Mouse (Mus musculus) heart, embryonic 12.5 days (tissue): ENCODE measurements at regions not wholly inside any gene's neighbourhood (a gene's known extent, or its start where the extent isn't known, plus 50 kb on each side); places are given as distances from the start of the nearest gene placed in this dataset.

Experiments used
- ATAC-seq: fragments of 200-750 bp; cut with Nextera tagmentation; 2 replicates; pipeline ENCODE4 v1.8.0; 2017; ENCODE audit warnings: moderate TSS enrichment, moderate library complexity; ENCODE audit not compliant: insufficient number of reproducible peaks, low FRiP score
- H3K27ac ChIP-seq: fragments of 300-500 bp; sonication (generic); 2 replicates; pipeline ENCODE4 v1.5.1; 2016; ENCODE audit warnings: mild to moderate bottlenecking, moderate library complexity; ENCODE audit not compliant: poor library complexity, severe bottlenecking
- H3K27me3 ChIP-seq: fragments of 300-500 bp; sonication (generic); replicated peaks from 2 replicates; pipeline ENCODE4 v1.6.1; 2016; ENCODE audit warnings: mild to moderate bottlenecking, moderate library complexity
- H3K36me3 ChIP-seq: fragments of 300-500 bp; sonication (generic); 2 replicates; pipeline ENCODE4 v1.6.1; 2016; ENCODE audit warnings: mild to moderate bottlenecking, moderate library complexity
- H3K4me1 ChIP-seq: fragments of 300-500 bp; sonication (generic); replicated peaks from 2 replicates; pipeline ENCODE4 v1.6.1; 2016; ENCODE audit warnings: mild to moderate bottlenecking
- H3K4me2 ChIP-seq: fragments of 300-500 bp; sonication (generic); 2 replicates; pipeline ENCODE4 v1.6.1; 2016; ENCODE audit warnings: mild to moderate bottlenecking, moderate library complexity
- H3K4me3 ChIP-seq: fragments of 300-500 bp; sonication (generic); 2 replicates; pipeline ENCODE4 v1.5.1; 2016; ENCODE audit warnings: mild to moderate bottlenecking
- H3K9ac ChIP-seq: fragments of 300-500 bp; sonication (generic); 2 replicates; pipeline ENCODE4 v1.6.1; 2016; ENCODE audit warnings: mild to moderate bottlenecking, moderate library complexity
- H3K9me3 ChIP-seq: fragments of 300-500 bp; sonication (generic); replicated peaks from 2 replicates; pipeline ENCODE4 v1.6.1; 2016; ENCODE audit warnings: mild to moderate bottlenecking, moderate library complexity
- WGBS: fragments of 180-500 bp; shearing (Covaris S2); methylation state at CpG from one replicate; pipeline ENCODE4 v1.1.7; 2016; 5-methylcytosine and 5-hydroxymethylcytosine counted together

DNA sequence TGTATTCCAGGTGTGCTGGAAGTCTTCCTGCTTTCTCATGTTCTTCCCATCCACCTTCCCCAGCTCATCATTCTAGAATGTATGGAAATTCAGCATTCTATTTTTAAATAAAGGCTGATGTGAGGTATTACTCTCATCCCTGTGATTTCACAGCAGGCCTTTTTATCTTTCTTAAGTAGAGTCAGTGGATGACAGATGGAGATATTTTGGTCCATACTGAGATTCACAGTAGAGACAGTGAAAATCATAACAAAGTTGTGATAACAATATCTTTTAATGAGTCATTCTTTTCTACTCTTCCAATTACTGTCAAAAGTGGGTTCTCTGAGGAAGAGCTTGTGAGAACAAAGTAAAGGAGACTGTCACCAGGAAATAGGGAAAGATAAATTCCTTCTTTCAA lies 132.4 kb downstream of the AI429214 start:
- Histone ChIP-seq H3K9me3 (peaks cover 11% of the 10 kb centered on the region), H3K9ac (no peak overlapping the region), H3K4me1 (no peaks in the 10 kb centered on the region), H3K4me2 (no peak overlapping the region), H3K27me3 (no peaks in the 10 kb centered on the region), H3K27ac (no peak overlapping the region), H3K4me3 (no peak overlapping the region), H3K36me3 (no peaks in the 10 kb centered on the region)
- no peak for ATAC-seq

DNA sequence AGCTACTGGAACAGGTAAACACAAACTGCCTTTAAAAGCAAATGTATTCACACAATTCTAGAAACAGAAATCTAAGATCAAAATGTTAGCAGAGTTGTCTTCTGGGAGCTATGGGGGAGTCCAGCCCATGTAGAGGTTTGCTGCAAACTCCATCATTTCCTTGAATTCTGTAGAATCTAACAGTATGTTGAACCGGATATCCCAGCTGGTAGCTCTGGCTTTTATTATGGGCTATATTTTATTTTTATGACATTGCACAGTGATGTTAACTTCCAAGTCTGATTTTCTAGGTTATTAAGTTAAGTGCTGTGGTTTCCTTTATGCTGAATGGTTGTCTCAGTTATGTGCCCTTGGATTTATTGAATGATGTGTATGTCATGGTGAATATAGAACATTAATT lies 136.3 kb downstream of the AI429214 start:
- H3K9ac ChIP-seq = no peak overlapping the region
- H3K27ac ChIP-seq = no peak overlapping the region
- no peaks in the 10 kb centered on the region for H3K9me3 ChIP-seq
- ATAC-seq = no peak
- no peak overlapping the region for H3K4me2 ChIP-seq
- no peaks in the 10 kb centered on the region for H3K4me1 ChIP-seq
- H3K27me3 ChIP-seq = no peaks in the 10 kb centered on the region
- H3K4me3 ChIP-seq = no peak overlapping the region
- no peaks in the 10 kb centered on the region for H3K36me3 ChIP-seq
- WGBS = 79% methylated on average over 1 of the region's 1 CpGs

DNA sequence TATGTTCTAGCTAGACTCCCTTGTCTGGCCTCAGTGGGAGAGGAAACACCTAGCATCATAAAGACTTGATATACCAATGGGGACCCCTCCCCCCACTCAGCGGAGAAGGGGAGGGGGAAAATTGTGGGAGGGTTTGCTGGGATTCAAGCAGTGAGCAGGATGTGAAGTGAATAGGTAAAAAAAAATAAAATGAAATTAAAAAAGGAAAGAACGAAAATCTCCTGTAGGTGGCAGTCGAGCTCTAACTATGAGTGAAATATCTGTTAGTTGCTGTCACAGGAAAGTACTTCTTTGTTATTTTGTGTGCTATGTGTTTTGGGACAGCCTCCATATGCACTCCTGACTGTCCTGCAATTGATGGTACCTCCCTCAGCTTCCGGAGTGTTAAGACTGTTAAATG lies 138.6 kb downstream of the AI429214 start:
- Histone ChIP-seq H3K36me3 (no peaks in the 10 kb centered on the region), H3K27me3 (no peaks in the 10 kb centered on the region), H3K4me3 (no peak overlapping the region), H3K4me2 (no peak overlapping the region), H3K4me1 (no peaks in the 10 kb centered on the region), H3K9me3 (no peaks in the 10 kb centered on the region), H3K9ac (no peak overlapping the region), H3K27ac (no peak overlapping the region)
- WGBS = 10% methylated on average over 4 of the region's 4 CpGs
- ATAC-seq = no peak

DNA sequence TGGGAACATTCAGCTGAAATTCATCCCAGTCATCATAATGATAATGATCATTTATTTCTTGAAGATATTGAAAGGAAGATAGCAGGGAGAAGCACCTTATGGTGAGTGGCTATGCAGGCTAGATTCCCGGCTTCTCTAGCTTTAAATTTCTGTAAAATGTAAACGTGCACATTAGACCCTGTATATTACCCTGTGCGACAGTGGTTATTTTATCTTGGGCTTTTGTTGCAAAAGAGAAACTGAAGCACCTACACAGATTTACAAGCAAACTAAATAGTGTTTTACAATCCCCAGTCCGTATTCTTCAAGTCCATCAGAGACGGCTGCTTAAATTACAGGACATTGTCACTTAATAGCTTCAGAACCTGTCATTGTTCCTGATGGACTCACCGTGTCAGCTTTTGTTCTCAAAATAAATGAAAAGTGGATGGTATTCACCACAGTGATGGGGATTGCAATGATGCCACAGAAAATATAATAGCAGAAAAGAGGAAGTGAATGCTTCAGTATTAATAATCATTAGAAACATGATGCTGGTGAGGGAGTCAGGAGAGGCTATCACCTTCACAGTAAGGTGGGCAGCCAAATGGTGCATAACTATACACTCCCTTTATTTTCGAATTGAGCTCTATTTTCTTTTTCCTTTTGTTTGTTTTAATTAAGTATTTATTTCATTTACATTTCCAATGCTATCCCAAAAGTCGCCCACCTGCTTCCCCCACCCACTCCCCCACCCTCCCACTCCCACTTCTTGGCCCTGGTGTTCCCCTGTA lies 141.0 kb downstream of the AI429214 start:
- Histone ChIP-seq H3K27ac (no peak overlapping the region), H3K4me1 (no peaks in the 10 kb centered on the region), H3K9ac (no peak overlapping the region), H3K4me2 (no peak overlapping the region), H3K4me3 (no peak overlapping the region), H3K27me3 (no peaks in the 10 kb centered on the region), H3K36me3 (no peaks in the 10 kb centered on the region), H3K9me3 (no peaks in the 10 kb centered on the region)
- WGBS = 73% methylated on average over 8 of the region's 8 CpGs
- ATAC-seq = no peak

DNA sequence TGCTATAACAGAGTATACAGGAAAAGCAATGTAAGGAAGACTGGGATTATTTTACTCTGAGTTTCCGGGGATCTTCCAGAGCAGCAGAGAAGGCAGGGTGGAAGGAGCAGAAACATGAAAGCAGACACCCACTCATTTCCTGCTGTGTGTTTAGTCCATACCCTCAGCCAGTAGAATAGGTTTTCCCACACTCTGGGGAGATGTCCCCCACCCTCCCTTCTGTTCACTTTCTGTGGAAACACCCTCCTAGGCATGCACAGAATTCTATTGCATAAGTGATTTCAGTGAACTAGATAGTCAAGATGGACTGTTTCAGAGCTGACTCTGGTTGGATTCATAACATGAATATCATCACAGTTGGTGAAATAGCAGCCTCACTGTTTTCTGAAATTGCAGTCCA lies 156.9 kb downstream of the AI429214 start:
- Histone ChIP-seq H3K36me3 (no peaks in the 10 kb centered on the region), H3K27me3 (no peaks in the 10 kb centered on the region)

DNA sequence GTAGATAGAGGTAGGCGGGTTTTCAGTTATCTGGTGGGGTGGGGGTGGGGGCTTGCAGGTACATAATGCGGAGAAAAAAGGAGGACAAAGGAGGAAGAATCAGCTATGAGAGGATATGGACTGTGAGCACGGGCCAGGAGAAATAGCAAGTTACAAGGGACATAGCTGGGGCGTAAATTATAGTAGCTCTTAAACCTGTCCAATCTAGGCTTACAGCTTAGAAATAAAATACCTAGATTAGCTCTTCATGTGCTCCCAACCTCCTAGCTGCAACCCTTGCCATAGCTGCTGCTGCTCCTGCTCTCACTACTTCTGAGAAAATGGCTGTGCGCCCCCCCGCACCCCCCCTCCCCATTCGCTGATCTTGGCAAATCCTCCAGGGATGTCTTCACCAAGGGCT lies 161.0 kb downstream of the AI429214 start:
- Histone ChIP-seq H3K9me3 (no peaks in the 10 kb centered on the region), H3K4me3 (no peak overlapping the region), H3K36me3 (no peaks in the 10 kb centered on the region), H3K9ac (no peak overlapping the region), H3K27me3 (no peaks in the 10 kb centered on the region), H3K4me1 (no peaks in the 10 kb centered on the region), H3K27ac (no peak overlapping the region), H3K4me2 (no peak overlapping the region)
- WGBS = 88% methylated on average over 7 of the region's 7 CpGs
- no peak for ATAC-seq

More for the DNA sequence above, 156.9 kb downstream of the AI429214 start:
- H3K27ac ChIP-seq = no peak overlapping the region
- no peak for ATAC-seq
- H3K9ac ChIP-seq = no peak overlapping the region
- H3K4me3 ChIP-seq = no peak overlapping the region
- 67% methylated on average over 1 of the region's 1 CpGs for WGBS
- no peaks in the 10 kb centered on the region for H3K9me3 ChIP-seq
- no peak overlapping the region for H3K4me2 ChIP-seq
- H3K4me1 ChIP-seq = no peaks in the 10 kb centered on the region

DNA sequence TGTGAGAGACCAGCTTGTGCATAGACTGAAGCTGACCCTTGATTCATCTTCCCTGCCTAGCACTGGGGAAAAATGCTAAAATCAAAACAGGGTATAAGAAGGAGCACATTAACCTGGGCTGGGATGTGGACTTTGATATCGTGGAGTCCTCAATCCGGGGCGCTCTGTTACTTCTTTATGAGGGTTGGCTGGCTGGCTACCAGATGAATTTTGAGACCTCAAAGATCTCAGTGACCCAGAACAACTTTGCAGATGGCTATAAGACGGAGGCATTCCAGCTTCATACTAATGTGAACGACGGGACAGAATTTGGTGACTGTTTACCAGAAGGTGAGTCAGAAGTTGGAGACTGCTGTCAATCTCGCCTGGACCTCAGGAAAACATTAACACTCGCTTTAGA lies 161.5 kb downstream of the AI429214 start:
- Histone ChIP-seq H3K36me3 (no peaks in the 10 kb centered on the region), H3K27me3 (no peaks in the 10 kb centered on the region), H3K27ac (no peak overlapping the region), H3K4me2 (no peak overlapping the region), H3K9me3 (no peaks in the 10 kb centered on the region), H3K4me1 (no peaks in the 10 kb centered on the region), H3K9ac (no peak overlapping the region), H3K4me3 (no peak overlapping the region)
- ATAC-seq = no peak
- WGBS = 85% methylated on average over 8 of the region's 8 CpGs

DNA sequence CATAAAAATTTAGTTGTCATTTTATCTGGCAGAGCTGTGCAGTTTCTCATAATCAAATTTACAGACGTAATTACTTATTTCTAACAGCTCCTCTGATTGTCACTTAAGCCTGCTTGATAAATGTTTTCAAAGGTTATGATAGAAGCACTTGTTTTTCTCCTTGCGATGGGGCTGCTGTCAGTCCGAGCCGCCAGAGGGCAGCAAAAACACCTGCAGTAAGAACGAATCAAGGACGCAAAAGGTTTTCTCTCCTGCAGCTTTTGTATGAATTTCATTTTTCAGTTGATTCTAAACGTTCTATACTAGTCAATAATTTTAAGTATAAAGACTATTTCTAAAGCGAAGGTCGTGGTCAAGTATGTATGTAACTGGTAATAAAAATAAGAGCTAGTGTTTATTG lies 166.1 kb downstream of the AI429214 start:
- no peak overlapping the region for H3K27ac ChIP-seq
- no peak overlapping the region for H3K9ac ChIP-seq
- no peaks in the 10 kb centered on the region for H3K9me3 ChIP-seq
- WGBS = 7% methylated on average over 9 of the region's 9 CpGs
- H3K4me2 ChIP-seq = no peak overlapping the region
- H3K4me1 ChIP-seq = no peaks in the 10 kb centered on the region
- no peak for ATAC-seq
- no peaks in the 10 kb centered on the region for H3K36me3 ChIP-seq
- no peaks in the 10 kb centered on the region for H3K27me3 ChIP-seq
- H3K4me3 ChIP-seq = no peak overlapping the region

DNA sequence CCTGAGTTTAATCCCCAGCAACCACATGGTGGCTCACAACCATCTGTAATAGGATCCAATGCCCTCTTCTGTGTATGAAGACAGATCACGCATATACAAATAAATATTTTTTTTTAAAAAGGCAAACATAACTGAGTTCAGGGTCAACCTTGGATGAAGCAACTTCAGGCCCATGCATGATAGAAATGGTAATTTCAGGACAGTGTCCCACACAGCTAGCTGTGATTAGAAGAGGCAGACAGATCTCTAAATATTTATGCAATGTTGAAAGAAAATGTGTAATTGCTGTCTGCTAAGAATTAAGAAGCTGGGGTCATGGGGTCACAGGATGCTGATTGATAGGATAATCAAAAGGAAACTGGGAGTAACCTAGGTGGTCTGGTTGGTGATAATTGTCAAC lies 203.5 kb downstream of the AI429214 start:
- Histone ChIP-seq H3K4me3 (no peak overlapping the region), H3K4me2 (no peak overlapping the region), H3K36me3 (no peaks in the 10 kb centered on the region), H3K27me3 (no peaks in the 10 kb centered on the region), H3K27ac (no peak overlapping the region), H3K9me3 (no peaks in the 10 kb centered on the region), H3K9ac (no peak overlapping the region), H3K4me1 (no peaks in the 10 kb centered on the region)
- 86% methylated on average over 1 of the region's 1 CpGs for WGBS
- no peak for ATAC-seq

DNA sequence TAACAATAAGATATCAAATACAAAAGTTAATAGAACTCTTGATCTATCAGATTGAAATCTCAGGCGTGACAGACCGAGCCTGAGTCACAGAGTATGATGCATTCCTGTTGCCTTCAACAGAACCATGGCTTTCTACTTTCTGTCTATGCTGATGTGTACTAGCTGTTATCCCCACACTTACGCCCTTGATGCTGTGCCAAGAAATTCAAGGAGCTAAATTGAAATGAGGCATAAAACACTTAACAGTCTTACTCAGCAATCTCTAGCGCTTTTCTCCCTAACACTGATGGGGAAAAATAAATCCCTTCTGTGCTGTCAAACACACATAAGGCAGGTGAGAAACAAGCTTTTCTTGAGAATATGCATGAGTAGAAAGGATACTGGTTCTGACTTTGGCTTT lies 222.5 kb downstream of the AI429214 start:
- H3K9me3 ChIP-seq = no peaks in the 10 kb centered on the region
- ATAC-seq = no peak
- 77% methylated on average over 4 of the region's 4 CpGs for WGBS
- H3K9ac ChIP-seq = no peak overlapping the region
- H3K27me3 ChIP-seq = no peaks in the 10 kb centered on the region
- no peak overlapping the region for H3K27ac ChIP-seq
- H3K4me2 ChIP-seq = no peak overlapping the region
- H3K36me3 ChIP-seq = no peaks in the 10 kb centered on the region
- H3K4me3 ChIP-seq = no peak overlapping the region
- no peaks in the 10 kb centered on the region for H3K4me1 ChIP-seq

DNA sequence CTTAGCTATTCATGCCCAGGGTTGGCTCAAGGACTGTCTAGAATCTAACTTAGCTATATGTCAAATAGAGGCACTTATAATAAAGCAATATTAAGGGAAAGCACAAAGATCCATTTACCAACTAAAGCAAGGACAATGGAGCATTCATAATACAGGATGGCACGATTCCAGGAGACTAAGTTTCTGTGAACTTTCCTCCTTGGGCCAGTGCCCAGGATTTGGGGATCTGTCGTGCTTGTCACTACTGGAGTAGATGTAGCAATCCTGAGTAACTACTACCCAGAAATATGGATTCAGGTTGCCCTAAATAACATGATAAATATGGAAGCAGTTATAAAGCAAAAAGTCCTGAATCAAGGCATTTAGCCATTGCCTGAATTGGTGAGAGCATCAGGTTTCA lies 233.7 kb downstream of the AI429214 start:
- H3K9ac ChIP-seq = no peak overlapping the region
- WGBS = 63% methylated on average over 2 of the region's 2 CpGs
- H3K4me2 ChIP-seq = no peak overlapping the region
- no peaks in the 10 kb centered on the region for H3K36me3 ChIP-seq
- H3K4me3 ChIP-seq = no peak overlapping the region
- no peak for ATAC-seq
- H3K4me1 ChIP-seq = no peaks in the 10 kb centered on the region
- H3K27me3 ChIP-seq = no peaks in the 10 kb centered on the region
- H3K27ac ChIP-seq = no peak overlapping the region
- no peaks in the 10 kb centered on the region; the same call in 1 of the 2 replicates for H3K9me3 ChIP-seq

DNA sequence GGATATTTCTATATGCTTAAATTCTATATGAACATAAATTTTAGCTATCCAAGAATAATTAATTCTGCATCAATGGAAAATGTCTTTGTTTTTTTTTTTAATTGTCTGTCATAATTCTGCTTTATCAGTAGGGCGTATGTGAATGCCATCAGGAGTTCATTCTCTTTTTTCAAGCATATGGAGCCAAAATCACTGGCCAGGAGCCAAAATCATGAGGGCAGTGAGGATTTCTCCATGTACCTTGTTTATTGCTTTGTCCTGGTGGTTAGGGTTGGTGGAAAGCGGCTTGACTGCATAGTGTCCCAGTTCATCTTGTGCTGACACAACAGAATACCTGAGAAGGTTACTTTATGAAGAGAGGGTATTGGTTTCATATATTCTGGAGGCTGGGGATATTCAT lies 243.9 kb downstream of the AI429214 start:
- H3K4me3 ChIP-seq = no peak overlapping the region
- H3K4me1 ChIP-seq = no peaks in the 10 kb centered on the region
- H3K27me3 ChIP-seq = no peaks in the 10 kb centered on the region
- no peak overlapping the region for H3K27ac ChIP-seq
- no peak overlapping the region for H3K9ac ChIP-seq
- no peaks in the 10 kb centered on the region for H3K36me3 ChIP-seq
- no peaks in the 10 kb centered on the region for H3K9me3 ChIP-seq
- 84% methylated on average over 2 of the region's 2 CpGs for WGBS
- no peak for ATAC-seq
- H3K4me2 ChIP-seq = no peak overlapping the region
